Mouse (Mus musculus) E14TG2a.4 (cell line): ENCODE data around the gene Mphosph10.

Source experiments
- H3K27me3 ChIP-seq: 2 replicates; pipeline ENCODE4 v1.6.1; 2014; ENCODE audit warnings: low read length, control low read depth; ENCODE audit not compliant: insufficient read depth
- H3K36me3 ChIP-seq: 2 replicates; pipeline ENCODE4 v1.6.1; 2014; ENCODE audit warnings: low read length, control low read depth; ENCODE audit not compliant: insufficient read depth
- H3K4me1 ChIP-seq: replicated peaks from 2 replicates; pipeline ENCODE4 v1.6.1; 2014; ENCODE audit warnings: low read depth, low read length, control low read depth
- H3K4me3 ChIP-seq: replicated peaks from 2 replicates; pipeline ENCODE4 v1.5.1; 2014; ENCODE audit warnings: mild to moderate bottlenecking, low read length
- H3K9me3 ChIP-seq: 2 replicates; pipeline ENCODE4 v1.6.1; 2014; ENCODE audit warnings: low read length, control low read depth
- CTCF ChIP-seq: conservative IDR thresholded peaks from 2 replicates; pipeline ENCODE4 v1.5.1; 2014; ENCODE audit warnings: low read length
- NANOG ChIP-seq: IDR thresholded peaks from 2 replicates; pipeline ENCODE4 v1.6.1; 2014; ENCODE audit warnings: borderline replicate concordance, low read length, mixed read lengths
- POU5F1 ChIP-seq: IDR thresholded peaks from 2 replicates; pipeline ENCODE4 v1.6.1; 2014; ENCODE audit warnings: low read length, borderline replicate concordance

The Mphosph10 gene

DNA sequence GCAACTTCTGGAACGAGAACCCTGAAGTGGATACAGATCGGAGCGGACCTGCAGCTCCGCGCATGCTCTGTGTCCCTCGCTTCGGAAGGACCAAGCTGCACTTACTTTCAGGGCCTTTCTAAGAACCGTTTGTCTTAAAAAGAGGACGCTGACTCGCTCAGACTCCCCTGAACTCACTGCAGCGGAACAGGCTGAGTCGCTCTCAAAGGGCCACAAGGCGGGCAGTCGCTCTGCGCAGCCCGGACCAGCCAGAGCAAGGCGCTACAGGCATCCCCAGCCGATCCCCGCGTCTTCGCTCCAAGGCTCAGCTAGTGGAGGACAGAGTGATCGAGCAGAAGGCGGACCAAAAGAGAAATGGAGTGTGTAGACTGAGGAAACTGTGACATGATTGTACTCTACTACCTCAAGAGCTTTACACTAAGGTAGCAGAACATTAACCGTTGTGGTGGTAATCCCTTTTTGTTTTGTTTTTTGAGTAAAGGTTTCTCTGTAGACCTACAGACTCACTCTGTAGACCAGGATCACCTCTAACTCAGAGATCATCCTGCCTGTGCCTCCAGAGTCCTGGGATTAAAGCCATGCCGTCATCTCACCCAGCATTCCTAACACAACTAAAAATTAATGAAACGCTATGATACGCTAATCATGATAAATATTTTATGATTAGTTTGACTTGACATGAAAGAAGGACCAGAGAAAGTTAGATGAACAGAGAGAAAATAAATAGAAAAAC, 18.1 kb downstream of the Mphosph10 start, which contains the start of gene Fan1:
Fan1 (minus strand) TSS at position 266 of the 733 bp plus-strand sequence.
- Histone ChIP-seq H3K36me3 (peaks cover 53% of the 10 kb centered on the region), H3K9me3 (no peaks in the 10 kb centered on the region), H3K4me1 (peaks cover 24% of the 10 kb centered on the region), H3K27me3 (no peaks in the 10 kb centered on the region), H3K4me3 (peak within 1 kb of the TSS; percentile 82)
- no peak for TF ChIP-seq POU5F1
- TF ChIP-seq CTCF: no peak

GRCm38 (mm10) chr7:64373147-64373829, 18.8 kb downstream of the Mphosph10 start:
- Histone ChIP-seq H3K27me3 (no peaks in the 10 kb centered on the region), H3K4me1 (peaks cover 24% of the 10 kb centered on the region), H3K4me3 (peak overlapping the region; percentile 82), H3K9me3 (no peaks in the 10 kb centered on the region), H3K36me3 (peaks cover 51% of the 10 kb centered on the region)
- TF ChIP-seq POU5F1: no peak
- no peak for TF ChIP-seq NANOG
- TF ChIP-seq CTCF: no peak

DNA sequence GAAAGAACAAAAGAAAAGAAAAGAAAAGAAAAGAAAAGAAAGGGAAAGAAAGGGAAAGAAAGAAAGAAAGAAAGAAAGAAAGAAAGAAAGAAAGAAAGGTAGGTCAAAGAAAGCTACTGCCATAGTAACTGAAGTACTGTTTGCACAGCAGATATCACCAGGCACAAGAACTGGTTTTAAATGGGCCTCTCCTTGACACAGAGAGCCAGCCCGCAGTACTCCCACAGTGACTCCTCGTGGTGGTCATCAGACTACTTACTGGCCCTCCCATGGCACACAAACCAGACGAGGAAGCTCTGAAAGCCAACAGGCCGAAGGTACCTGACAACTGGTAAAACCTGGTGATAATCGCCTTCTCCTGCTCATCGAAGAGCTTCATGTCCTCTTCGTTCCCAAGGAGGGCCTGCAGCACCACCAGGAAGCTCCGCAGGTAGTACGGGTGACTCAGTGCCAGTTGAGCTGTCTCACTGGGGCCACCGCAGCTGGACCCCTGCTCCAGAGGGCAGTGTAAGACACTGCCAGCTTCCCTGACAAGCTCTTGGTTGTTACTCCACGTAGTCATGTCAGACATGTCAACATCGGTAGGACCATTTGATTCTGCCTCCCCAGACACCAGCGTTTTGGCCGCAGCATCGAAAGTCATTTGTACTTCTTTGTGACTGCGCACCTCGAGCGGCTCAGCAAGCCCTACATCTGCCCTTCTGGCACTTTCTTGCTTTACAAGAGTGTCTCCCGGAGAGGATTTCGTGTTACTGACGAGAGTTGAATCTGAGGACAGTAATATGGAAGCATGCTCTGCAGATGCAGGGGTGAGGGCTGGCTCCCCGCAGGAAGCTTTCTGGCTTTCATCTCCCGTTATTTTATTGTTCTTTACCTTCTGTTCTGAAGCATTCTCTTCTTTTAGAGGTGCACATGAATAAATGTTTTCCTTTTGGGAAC, 19.9 kb downstream of the Mphosph10 start:
- Histone ChIP-seq H3K36me3 (peaks cover 45% of the 10 kb centered on the region), H3K4me1 (peaks cover 24% of the 10 kb centered on the region), H3K27me3 (no peaks in the 10 kb centered on the region), H3K9me3 (no peaks in the 10 kb centered on the region), H3K4me3 (no peak overlapping the region)
- TF ChIP-seq NANOG (no peak), CTCF (no peak), POU5F1 (no peak)

GRCm38 (mm10) chr7:64369841-64370240, 22.2 kb downstream of the Mphosph10 start:
- TF ChIP-seq NANOG (no peak), POU5F1 (no peak)
- H3K27me3 ChIP-seq: no peaks in the 10 kb centered on the region
- H3K36me3 ChIP-seq: peaks cover 38% of the 10 kb centered on the region
- peaks cover 24% of the 10 kb centered on the region for H3K4me1 ChIP-seq
- H3K9me3 ChIP-seq: no peaks in the 10 kb centered on the region
- no peak overlapping the region for H3K4me3 ChIP-seq

DNA sequence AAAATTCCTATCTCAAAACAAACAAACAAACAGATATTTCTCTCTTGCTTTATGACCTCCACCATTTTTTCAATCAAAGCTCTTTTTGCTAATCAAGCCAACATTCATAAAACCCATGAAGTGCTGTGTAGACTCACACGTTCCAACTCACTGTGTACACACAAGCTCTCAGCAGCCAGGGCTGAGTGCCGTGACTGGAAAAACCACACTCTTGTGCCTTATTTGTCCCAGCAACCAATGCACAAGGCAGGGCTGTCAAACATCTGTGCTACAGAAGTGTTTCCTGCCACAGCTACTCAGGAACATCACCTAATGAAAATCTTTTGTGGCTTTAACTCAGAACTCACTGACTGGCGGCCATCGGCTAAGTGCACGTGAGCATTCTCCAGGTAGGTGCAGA, 26.2 kb downstream of the Mphosph10 start:
- Histone ChIP-seq H3K36me3 (peaks cover 69% of the 10 kb centered on the region), H3K27me3 (no peaks in the 10 kb centered on the region), H3K4me1 (peaks cover 8% of the 10 kb centered on the region), H3K4me3 (no peak overlapping the region), H3K9me3 (no peaks in the 10 kb centered on the region)
- TF ChIP-seq POU5F1: no peak
- TF ChIP-seq CTCF: no peak
- no peak for TF ChIP-seq NANOG

DNA sequence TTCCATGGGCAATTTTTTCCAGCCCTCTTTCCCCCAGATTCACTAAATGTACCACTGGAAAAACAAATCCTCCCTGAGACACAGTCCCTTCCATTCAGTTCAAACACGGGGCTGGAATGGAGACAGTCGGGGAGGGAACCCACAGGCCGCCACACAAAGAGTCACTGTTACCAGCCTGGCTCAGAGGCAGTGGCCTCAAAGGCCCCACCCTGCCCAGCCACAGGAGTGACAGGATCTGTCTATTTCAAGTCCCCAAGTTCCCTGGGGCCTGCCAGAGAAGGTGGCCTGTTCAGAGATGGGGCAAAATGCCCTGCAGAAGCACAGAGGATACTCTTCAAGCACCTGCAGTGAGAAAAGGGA, 31.5 kb downstream of the Mphosph10 start:
- H3K9me3 ChIP-seq: no peaks in the 10 kb centered on the region
- no peak for TF ChIP-seq POU5F1
- no peak for TF ChIP-seq CTCF
- no peak for TF ChIP-seq NANOG
- H3K4me3 ChIP-seq: 0 out of 2 replicates have a peak overlapping the region, but pooled peaks have one; percentile 23
- H3K36me3 ChIP-seq: peaks cover 67% of the 10 kb centered on the region
- H3K4me1 ChIP-seq: peaks cover 18% of the 10 kb centered on the region
- H3K27me3 ChIP-seq: no peaks in the 10 kb centered on the region

GRCm38 (mm10) chr7:64359943-64360585, 32.0 kb downstream of the Mphosph10 start:
- peaks cover 67% of the 10 kb centered on the region for H3K36me3 ChIP-seq
- no peaks in the 10 kb centered on the region for H3K27me3 ChIP-seq
- no peak for TF ChIP-seq CTCF
- TF ChIP-seq POU5F1: no peak
- no peak for TF ChIP-seq NANOG
- H3K4me3 ChIP-seq: peak overlapping the region; percentile 23; the same call in 1 of the 2 replicates
- peaks cover 18% of the 10 kb centered on the region for H3K4me1 ChIP-seq
- H3K9me3 ChIP-seq: no peaks in the 10 kb centered on the region

GRCm38 (mm10) chr7:64358666-64359065, 33.4 kb downstream of the Mphosph10 start:
- Histone ChIP-seq H3K36me3 (peaks cover 58% of the 10 kb centered on the region), H3K4me3 (no peak overlapping the region), H3K27me3 (no peaks in the 10 kb centered on the region), H3K9me3 (no peaks in the 10 kb centered on the region), H3K4me1 (peaks cover 18% of the 10 kb centered on the region)
- no peak for TF ChIP-seq NANOG
- no peak for TF ChIP-seq POU5F1
- TF ChIP-seq CTCF: no peak
